Mouse (Mus musculus) mouse trophoblast stem cell (cell line): ENCODE data around the gene Ror1.

Source experiments
- in situ Hi-C, 2 experiments: fragments of 300-500 bp; cut with MseI, MboI; formaldehyde crosslinking; loops; 2 replicates in 1 of 2; 3 replicates in 1 of 2; pipeline ENCODE4 v1.15.1; 2025

Gene Ror1

GRCm38 (mm10) chr4:100158401-100158800 is 62.8 kb downstream of the Ror1 start:
- in situ Hi-C loops = no loop called here

- in situ Hi-C loops = no loop called here
These were observed 64.6 kb downstream of the Ror1 start for GRCm38 (mm10) chr4:100160156-100160555.

DNA sequence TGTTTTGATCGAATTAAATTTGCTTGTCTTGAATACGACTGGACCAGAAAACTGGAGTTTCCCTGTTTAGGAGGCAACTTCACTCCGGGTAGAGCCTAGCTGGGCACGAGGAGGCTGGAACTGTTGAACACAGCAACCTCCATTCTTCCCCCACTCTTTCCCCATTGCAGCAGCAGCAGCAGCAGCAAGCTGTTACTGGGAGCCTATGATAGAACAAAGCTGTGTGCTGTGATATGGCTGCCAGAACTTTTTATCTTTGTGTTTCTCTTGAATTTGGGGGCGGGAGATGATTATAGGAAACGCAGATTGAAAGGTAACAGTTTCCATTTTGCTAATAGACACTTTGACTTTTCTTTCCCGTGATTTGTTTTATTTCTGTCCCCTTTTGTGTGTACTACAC is 70.2 kb downstream of the Ror1 start:
- in situ Hi-C loops = no loop called here

DNA sequence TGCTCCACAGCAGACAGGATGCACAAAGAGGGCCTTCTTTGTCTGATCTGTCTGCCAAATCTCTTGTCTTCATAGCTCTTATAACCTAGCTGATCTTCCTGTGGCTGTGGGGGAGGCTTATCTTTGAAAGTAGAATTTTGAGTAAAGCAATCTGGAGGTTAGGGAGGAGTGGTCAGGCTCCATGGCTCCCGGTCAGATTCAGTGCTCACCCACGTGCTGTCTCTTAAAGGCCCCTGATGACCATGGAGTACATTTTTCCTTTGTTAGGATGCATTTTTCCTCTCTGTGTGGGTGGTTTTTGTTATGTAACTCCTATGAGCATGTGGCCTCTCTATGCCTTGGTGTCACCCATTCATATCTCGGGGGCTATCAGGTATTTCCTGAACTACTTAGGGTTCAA is 71.3 kb downstream of the Ror1 start:
- in situ Hi-C loops = no loop called here

DNA sequence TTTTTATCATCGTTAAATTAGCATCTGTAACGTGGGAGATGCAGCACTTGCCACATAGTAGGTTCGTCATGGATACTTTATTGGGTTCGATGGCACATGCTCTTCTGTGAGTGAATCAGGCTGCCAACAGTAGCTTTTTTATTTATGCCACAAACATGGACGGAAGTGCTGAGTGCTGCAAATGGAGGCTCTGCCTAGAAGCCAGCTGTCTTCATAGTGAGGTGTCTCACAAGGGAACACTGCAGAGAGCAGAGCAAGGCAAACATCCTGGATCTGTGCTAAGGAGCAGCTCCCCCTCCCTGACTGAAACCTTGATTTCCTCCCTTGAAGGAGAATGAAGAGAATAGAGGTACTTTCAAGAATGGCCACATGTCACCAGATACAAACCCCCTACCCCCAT is 74.1 kb downstream of the Ror1 start:
- in situ Hi-C loops = no loop called here

- in situ Hi-C loops = no loop called here
These were observed 74.6 kb downstream of the Ror1 start for GRCm38 (mm10) chr4:100170161-100170650.

GRCm38 (mm10) chr4:100170743-100171142 is 75.2 kb downstream of the Ror1 start:
- in situ Hi-C loops = no loop called here

- in situ Hi-C loops = no loop called here
These were observed 75.9 kb downstream of the Ror1 start for GRCm38 (mm10) chr4:100171483-100171898.

- in situ Hi-C loops = no loop called here
These were observed 80.0 kb downstream of the Ror1 start for GRCm38 (mm10) chr4:100175594-100175993.

GRCm38 (mm10) chr4:100178316-100178715 is 82.7 kb downstream of the Ror1 start:
- in situ Hi-C loops = no loop called here

GRCm38 (mm10) chr4:100181676-100182075 is 86.1 kb downstream of the Ror1 start:
- in situ Hi-C loops = no loop called here

DNA sequence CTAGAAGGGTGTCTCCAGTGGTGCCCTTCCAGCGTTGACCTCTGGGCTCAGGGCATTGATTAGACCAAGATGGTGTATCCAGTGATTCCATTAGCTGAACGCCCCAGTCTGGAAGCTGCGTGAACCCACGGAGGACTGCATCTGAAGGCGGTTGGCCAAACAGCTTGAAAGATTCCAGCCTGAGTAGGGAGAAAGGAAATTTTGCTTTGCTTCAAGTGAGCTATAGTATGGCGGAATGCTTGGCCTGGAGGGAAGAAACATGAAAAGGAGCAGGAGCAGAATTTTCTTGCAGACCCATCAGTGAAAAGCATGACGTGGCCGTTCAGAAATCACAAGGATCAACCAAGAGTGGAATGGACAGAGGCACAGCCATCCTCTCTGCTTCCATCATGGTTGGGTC is 91.2 kb downstream of the Ror1 start:
- in situ Hi-C loops = no loop called here

GRCm38 (mm10) chr4:100187563-100188200 is 92.1 kb downstream of the Ror1 start:
- in situ Hi-C loops = no loop called here

DNA sequence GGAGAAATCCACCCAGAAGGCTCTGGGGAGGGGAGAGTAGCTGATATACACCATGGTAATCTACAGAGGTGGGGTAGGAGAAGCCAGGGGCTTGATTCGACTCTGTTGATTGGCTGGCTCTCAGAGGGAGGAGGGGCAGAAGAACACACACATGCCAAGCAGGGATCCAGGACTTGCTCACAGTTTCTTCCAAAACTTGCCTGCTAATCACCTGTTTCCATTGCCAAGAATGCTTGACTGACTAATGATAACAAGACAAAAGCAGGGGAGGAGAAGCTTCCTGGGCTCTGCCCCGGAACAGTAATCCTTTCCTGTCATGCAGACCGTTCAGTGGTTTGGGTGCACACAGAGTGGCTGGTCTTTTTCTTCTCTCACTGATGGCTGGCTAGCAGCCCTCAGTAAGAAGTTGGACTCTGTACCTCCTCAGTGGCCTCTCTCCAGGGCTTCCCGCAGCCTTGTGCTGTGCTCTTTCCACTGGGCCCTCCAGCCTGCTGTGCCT is 92.7 kb downstream of the Ror1 start:
- in situ Hi-C loops = no loop called here

GRCm38 (mm10) chr4:100191483-100191882 is 95.9 kb downstream of the Ror1 start:
- in situ Hi-C loops = no loop called here

GRCm38 (mm10) chr4:100194136-100194535 is 98.5 kb downstream of the Ror1 start:
- in situ Hi-C loops = no loop called here

DNA sequence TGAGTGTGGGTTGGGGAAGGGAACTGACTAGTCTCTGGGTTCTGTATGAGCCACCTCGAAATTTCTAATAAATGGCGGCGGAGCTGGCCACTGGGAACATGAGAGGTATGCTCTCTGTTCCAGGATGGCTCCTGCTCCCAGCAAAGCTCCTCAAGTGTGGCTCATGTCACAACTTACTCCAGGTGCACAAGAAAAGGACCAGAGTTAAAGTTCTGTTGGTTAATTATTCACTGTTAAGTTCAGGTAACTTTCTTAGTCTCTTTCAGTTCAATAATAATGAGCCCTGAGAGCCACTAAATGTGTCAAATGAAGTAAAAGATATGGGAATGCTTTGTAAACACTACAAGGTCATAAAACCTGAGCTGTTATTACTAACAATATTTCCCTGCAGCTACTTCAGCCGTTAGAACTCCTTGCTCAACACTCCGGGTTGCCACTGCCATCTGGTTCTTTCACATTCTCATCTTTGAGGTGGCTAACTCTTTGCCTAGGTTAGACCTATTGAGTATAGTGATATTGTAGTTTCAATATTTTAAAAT is 100.7 kb downstream of the Ror1 start:
- in situ Hi-C loops = no loop called here

DNA sequence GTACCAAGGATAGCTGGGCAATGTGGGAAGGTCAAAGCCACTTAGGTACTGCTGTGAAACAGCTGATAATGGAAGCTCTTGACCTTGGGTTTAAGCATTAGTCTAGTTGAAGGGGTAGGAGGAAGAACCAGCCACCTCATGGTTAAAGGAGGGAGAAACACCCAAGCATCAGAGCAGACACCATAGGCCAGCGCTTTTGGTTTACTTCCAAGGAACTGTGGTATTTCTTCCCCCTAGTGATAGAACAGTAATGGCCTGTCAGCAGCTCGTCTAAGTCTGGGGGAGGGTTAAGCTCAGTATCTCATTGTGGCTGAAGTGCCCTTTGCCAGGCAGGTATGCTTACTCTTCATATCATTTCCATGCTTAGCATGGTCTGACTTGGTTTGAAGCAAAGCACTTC is 102.7 kb downstream of the Ror1 start:
- in situ Hi-C loops = no loop called here

DNA sequence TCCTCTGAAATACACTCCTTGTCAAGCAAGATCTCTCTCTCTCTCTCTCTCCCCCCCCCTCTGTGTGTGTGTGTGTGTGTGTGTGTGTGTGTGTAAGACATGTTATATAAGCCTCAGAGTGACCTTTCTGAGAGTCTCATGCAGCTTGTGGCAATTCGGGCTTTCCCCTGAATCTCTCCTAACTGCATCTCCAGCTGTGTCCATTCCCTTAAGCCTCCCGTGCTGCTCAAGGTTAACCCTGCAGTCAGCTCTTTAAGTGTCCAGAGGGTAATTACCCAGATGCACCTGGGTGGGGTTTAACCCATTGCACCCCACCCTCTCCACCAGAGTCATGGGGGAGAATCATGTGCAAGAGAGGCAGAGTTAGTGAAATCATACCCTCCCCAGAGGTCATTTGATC is 105.7 kb downstream of the Ror1 start:
- in situ Hi-C loops = loop anchor here in 1 of 2 experiments (25.0 kb wide), 1 partner anchor 336 kb away; no protein-coding TSS in a partner anchor

DNA sequence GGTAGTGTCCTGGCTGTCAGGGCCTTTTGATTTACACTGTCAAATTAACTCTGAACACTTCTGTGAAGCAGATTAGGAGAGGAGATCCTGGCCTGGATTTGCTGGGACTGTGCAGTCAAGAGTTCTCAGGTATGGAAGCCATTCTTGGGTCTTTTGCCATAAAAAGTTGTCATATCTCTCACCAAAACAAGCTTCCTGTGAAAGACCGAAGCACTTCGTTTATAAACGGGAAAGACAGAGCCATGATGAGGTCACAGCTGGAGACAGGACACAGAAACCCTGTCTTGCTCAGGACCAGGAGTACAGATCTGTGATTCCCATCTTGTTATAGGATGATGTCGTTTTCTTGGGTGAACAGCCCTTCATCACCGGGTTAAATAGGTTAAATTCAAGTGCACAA is 107.5 kb downstream of the Ror1 start:
- in situ Hi-C loops = loop anchor here in 1 of 2 experiments (25.0 kb wide), 1 partner anchor 334 kb away; no protein-coding TSS in a partner anchor

DNA sequence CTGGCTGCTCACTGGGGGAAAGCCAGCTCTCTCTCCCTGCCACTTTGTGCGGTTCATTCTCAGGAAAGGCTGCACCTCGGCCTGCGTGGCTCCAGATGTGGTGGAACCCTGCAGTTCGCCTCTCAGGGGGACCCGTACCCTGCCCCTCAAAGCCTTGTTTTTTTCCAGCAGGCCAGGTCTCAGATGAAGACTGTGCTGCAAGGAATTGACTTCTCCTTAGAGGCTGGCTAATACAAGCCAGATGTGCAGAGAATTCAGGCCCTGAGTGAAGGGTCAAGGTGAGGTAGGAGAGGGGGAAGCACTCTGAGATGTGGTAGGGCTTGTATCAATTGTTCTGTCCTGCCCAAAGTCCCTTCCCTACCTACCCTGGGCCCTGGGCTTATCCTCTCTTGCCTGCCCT is 108.1 kb downstream of the Ror1 start:
- in situ Hi-C loops = loop anchor here in 1 of 2 experiments (25.0 kb wide), 1 partner anchor 334 kb away; no protein-coding TSS in a partner anchor

- in situ Hi-C loops = loop anchor here in 1 of 2 experiments (25.0 kb wide), 1 partner anchor 333 kb away; no protein-coding TSS in a partner anchor
These were observed 108.8 kb downstream of the Ror1 start for GRCm38 (mm10) chr4:100204381-100204780.

- in situ Hi-C loops = loop anchor here in 1 of 2 experiments (25.0 kb wide), 1 partner anchor 329 kb away; no protein-coding TSS in a partner anchor
These were observed 112.5 kb downstream of the Ror1 start for GRCm38 (mm10) chr4:100208081-100208480.
